Mouse (Mus musculus) G1E (cell line): Measurements from ENCODE around the gene Chd9.

Experiments used
- CTCF ChIP-seq: IDR thresholded peaks from 2 replicates; pipeline ENCODE4 v1.5.1; 2012; ENCODE audit warnings: low read depth, low read length, inconsistent platforms, mixed read lengths
- GATA1 ChIP-seq: IDR thresholded peaks from 2 replicates; pipeline ENCODE4 v1.6.1; 2012; ENCODE audit warnings: borderline replicate concordance, low read length, inconsistent platforms, mixed read lengths
- TAL1 ChIP-seq: conservative IDR thresholded peaks from 2 replicates; pipeline ENCODE4 v1.6.1; 2012; ENCODE audit warnings: low read depth, low read length, inconsistent platforms, mixed read lengths

- TF ChIP-seq CTCF (no peak), TAL1 (no peak), GATA1 (no peak)
Observed at GRCm38 (mm10) chr8:90907516-90907847, 79.3 kb downstream of the Chd9 start.
